Mouse (Mus musculus) cerebellum, adult 11-12 months (tissue): ENCODE data around the gene Glyat.
A peak's percentile ranks its signal among the peaks of the same experiment; 100 is the strongest.
"Not testable (repeated sequence)": the region's sequence is repeated elsewhere in the genome, so short reads cannot be mapped to it uniquely, and the experiment has no call there.

ENCODE experiments used
- DNase-seq: peaks from one replicate; pipeline ENCODE4 v3.0.0; 2022

Glyat gene

DNA sequence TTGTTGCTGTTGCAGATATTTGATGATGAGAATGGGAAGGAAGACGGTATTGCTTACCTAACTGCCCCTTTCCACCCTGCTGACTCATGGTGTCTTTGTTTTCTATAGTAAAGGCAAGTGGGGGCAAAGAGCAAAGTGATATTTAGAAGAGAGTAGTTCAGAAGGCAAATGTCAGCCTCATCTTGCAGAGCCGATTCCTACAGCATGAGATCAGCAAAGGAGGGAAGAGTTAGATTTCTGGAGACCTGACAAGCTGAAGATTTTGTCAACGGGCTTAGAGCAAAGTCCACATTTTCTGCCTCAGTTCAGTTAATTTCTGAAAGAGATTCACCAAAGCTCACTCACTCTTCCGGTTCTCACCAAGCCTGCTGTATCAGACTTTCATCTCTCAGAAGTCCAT is at the start of gene Glyat:
Gene Glyat, plus strand, starts transcription at position 133 of the 400 bp plus-strand sequence.
- no peak for DNase-seq

- no peak for DNase-seq
Observed at GRCm38 (mm10) chr19:12585310-12585709, 47.8 kb upstream of the Glyat start.

- DNase-seq: peak; percentile 42
Observed at GRCm38 (mm10) chr19:12591908-12592307, 41.2 kb upstream of the Glyat start.

DNA sequence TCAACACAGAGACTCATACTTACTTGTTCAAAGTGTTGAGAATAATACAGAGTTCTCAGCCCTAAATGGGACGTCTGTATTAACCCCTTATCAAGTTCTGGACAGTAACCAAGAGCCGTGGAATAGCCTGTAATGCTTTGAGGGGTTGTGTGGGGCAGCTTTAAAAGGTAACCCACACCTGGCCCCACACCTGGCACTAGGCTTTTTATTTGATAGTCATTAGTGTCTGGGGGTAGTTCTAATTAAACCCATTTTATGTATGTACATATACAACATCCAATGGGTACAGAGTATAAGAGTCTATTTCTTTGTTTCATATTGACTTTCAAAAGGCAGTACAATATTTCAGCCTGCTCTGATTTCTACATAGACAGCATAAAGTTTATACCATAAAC is 38.0 kb upstream of the Glyat start:
- DNase-seq: no peak

DNA sequence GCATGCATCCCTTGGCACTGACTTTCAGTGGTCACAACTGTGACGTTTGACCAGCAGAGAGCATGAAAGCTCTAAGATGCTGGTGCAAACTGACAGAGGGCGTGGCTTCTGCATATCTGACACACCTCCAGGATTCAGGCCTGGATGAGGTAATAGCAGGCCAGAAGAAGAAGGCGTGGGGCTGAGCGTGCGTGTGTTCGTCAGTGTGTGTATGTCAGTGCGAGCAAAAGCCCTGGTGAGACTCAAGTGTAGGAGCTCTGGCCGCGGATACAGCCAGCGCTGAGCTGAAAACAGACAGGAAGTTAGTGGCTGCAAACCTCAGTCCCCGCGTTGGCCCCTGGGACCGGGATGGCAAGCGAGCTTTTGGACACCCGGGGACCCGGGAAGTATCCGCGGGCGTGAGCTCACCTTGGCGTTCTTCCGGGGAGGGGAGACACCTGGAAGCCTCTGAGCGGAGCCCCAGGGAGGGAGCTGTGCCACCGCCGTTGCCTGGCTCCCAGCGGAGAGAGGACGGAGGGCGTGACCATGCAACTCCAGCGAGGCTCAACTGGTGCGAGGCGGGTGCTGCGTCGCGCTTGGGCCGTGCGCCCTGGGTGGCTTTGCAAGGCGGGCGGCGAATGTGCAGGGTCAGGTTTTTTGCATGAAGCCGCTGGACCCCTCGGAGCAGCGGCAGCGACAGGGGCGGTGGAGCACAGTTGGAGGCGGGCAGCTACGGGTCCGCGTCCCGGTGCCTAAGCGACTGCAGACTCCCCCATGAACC is 37.4 kb upstream of the Glyat start:
- DNase-seq: peak; percentile 66

DNA sequence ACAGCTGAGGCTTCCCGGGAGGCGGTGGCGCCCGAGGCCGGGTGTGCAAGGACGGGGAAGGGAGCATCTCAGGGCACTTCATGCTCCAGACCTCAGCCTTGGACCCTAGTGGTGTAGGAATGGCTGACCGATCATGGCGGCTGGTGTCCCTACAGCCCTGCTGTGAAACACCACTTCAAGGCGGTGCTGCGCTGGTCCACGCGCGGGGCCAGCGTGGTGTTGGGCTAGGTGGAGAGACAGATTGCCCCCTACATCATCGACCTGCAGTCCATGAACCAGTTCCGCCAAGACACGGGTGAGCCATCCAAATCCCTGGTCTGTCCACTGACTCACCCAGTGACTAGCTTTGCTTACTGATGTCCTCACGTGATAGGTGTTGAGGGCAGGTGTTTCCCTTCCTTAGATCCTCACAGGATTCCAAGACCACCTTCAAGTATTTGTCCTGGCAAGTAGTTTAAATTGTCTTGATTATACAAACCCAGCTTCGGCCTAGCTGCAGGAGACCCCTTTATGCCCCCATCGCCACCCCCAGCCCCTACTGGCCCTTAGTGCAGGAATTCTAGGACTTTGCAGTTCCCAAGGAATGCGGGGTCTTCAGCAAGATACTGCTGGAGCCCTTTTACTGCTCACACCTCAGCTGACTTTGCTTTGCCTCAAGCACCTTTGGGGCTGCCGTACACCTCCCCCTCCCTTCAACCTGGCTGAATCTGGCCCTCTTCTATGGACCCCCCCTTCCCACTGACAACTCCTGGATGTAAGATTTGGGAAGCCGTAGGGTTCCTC is 36.6 kb upstream of the Glyat start:
- peak; percentile 13 for DNase-seq

DNA sequence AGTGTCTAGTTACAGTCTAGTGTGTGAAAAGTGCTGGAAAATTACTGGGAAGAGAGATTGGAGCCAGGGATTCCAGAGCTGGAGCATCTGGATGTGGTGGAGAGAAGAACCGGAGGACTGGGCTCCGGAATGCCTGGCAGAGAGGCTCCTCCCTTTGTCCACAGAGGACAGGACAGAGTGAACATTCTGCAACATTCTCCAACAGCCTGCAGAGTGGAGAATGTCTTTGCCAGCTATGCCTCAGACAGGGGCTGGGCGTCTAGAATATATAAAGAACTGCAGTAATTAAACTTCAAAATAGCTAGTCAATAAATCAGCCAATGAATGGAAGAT is 36.1 kb upstream of the Glyat start:
- DNase-seq: no peak

GRCm38 (mm10) chr19:12598674-12599073 is 34.4 kb upstream of the Glyat start:
- no peak for DNase-seq

GRCm38 (mm10) chr19:12599674-12600073 is 33.4 kb upstream of the Glyat start, which contains the start of gene Gm4952:
Gene Gm4952, plus strand, starts transcription at chr19:12599974.
- DNase-seq: no peak

DNA sequence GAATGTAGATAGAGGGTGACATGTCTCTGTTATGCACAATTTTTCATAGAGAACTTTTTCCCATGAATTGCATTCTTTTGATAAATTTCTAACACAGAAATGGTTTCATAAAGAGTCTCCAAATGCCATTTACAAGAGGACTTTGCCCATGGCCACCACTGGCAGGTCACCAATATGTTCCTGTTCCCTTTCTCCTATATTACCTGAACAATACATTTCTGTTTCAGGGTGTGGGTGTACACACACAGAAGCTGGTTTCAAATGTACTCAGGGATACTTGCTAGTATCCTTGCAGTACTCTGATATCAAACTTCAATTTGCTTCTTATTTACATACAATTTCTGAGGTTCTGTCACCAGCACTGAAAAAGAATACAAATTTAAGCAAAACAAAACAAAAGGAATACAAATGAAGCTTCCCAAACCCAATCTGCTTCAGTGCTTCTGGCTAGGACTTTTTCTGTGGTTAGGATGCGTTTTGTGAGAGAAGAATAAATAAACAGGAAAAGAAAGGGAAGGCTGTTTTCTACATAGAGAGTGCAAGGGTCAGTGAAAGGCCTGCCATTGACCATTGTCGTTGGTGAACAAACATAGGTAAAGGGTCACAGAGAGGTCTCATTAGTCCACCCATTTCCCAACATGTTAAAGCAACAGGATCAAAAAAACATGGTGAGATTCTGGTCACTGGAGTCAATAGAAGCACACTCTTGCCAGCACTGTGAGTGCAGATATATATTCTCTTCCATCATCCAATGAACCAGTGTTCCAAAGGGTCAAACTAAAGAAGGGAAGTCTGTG is 32.2 kb upstream of the Glyat start:
- DNase-seq: no peak

GRCm38 (mm10) chr19:12608336-12608735 is 24.8 kb upstream of the Glyat start:
- DNase-seq: no peak

DNA sequence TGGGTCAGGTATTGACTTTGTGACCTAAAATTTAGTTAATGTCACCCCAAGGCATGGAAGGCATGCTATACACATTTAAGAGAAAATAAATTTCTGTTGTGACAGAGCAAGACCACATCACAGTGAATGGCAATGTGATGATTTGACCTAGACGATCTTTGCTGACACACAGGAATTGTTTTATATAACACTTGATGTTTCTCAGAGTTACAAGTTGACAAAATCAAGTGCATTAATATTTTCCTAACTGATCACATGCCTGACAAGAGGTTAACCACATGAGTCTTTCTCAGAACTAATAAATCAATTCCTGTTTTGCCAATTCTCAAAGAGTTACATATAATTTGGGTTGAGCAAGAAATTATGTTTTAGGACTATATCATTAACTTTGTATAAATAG is 19.5 kb upstream of the Glyat start:
- DNase-seq: no peak

DNA sequence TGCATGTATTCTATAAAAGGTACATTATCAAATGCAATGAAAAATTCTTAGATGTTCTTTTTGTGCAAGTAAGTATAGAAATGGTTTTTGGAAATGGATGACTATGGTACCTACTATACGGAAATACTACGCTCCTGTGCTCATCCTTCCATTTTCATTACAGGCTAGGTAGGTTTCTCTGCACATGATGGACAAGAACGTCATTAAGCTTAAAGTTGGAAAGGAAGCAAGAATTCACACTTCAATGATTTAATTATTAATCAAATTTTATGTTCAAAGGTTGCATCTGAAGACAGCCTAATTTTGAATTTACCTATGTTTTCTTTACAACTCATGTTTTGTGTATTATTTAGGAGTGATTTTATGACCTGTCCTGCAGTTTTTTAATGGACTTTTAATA is 1.2 kb downstream of the Glyat start:
- no peak for DNase-seq

- DNase-seq: no peak
Observed at GRCm38 (mm10) chr19:12634963-12635362, 1.9 kb downstream of the Glyat start.

DNA sequence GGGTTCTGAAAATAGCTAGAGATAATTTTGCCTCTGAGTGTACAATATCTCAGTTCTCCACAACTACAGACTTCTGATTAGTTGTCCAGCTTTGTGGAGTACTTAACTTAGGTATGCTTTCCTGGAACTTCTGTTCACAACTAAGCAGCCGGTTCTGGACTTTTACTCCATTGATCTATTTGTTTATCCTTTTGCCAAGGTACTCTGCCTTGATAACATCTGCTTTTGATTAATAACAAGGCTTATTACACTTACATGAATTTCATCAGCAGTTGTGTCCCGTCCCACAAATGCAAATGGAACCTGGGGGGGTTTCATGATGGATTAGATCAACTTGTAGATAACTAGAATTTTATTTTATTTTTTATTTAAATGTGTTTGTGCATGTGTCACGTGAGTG is 3.8 kb downstream of the Glyat start:
- DNase-seq: no peak

GRCm38 (mm10) chr19:12638049-12638448 is 4.9 kb downstream of the Glyat start:
- DNase-seq: no peak

GRCm38 (mm10) chr19:12649511-12649910 is 16.4 kb downstream of the Glyat start:
- no peak for DNase-seq

DNA sequence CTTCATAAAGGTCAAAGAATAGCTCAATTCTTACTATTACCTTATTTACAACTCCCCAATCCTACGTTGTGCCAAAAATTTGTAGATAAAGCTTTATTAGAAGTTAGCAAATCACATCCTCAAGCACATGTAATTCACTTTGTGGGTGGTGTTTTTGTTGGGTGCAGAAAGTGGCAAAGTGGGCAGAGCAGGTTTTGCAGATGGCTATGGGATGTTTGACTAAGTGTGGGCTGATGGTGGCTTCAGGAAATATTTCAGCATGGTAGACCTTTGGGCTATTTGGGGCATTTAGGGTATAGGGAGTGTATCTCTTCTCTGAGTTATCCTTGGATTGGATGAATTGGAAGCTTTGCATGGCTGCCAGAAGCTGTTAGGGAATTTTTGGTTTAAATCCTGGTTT is 33.0 kb downstream of the Glyat start:
- no peak for DNase-seq

- DNase-seq: not testable (repeated sequence)
Observed at GRCm38 (mm10) chr19:12668601-12669000, 35.5 kb downstream of the Glyat start.

GRCm38 (mm10) chr19:12670139-12670538 is 37.0 kb downstream of the Glyat start, which contains the start of gene Olfr1442:
Gene Olfr1442, plus strand, starts transcription at chr19:12670439.
- no peak for DNase-seq

GRCm38 (mm10) chr19:12671051-12671450 is 37.9 kb downstream of the Glyat start:
- no peak for DNase-seq

DNA sequence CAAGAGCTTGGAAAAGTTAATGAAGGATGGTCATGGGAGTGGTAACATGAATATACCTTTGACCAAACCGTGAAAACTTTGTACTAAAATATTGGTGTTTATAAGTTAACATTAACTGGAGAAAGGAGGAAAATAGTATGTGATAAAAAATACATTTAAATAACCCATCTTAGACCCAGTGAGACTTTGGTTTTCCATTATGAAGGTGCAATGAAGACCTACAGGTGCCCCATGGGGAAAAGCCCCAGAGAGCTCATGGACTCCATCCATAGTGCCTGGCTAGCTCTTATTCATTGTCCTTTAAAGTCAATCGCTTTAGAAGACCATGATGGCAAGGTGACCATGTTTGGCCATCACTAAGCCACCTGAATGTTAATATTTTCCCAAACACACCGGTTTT is 44.7 kb downstream of the Glyat start, which contains the start of gene Olfr1443:
Gene Olfr1443, plus strand, starts transcription at position 301 of the 400 bp plus-strand sequence.
- no peak for DNase-seq

GRCm38 (mm10) chr19:12684638-12685037 is 51.5 kb downstream of the Glyat start:
- no peak for DNase-seq
